Mouse (Mus musculus): ENCODE measurements around the gene Nlgn3. TPM values are rescaled to one million over a fixed set of nuclear protein-coding genes. Genes with fewer than 3 reads are reported as not detected.

Gene Nlgn3
- polyA plus RNA-seq (2014; fragmentation: Nextera tagmentation; extraction: Ambion mirVana), result 55.3 and 75.0 TPM in 2 replicates

DNA sequence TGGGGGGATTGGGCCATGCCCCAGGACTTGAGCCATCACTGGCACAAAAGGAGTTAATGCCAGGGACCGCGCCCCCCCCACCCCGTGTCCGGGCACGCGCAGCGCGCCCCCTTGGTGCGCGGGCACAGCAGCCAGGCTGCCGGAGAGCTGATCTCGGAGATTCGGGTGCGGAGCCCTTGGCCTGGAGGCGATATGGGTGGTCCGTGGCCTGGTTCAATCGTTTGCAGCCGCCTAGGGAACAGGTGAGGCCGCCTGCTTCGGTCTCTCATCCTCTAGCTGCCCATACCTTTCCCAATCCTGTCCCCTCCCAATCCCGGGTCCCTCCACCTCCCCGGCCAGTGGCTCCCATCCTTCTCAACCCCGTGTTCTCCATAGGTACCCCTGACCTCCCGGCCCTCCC, at the start of gene Nlgn3:
Gene Nlgn3 (plus strand): TSS at position 114 of the 400 bp plus-strand sequence.
- H3K4me3 ChIP-seq (ENCODE audit: low read depth, low read length), result peak within 1 kb of the TSS; percentile 47
- no peaks in the 10 kb centered on the region for H3K27me3 ChIP-seq (replicated peaks; ENCODE audit: control insufficient read depth, insufficient read depth, low read length)
- peaks cover 26% of the 10 kb centered on the region; the same call in 1 of the 2 replicates for H3K36me3 ChIP-seq (ENCODE audit: control insufficient read depth, insufficient read depth, low read length)
- peak within 1 kb of the TSS; percentile 51 for H3K4me2 ChIP-seq (ENCODE audit: low read length)
- ATAC-seq, result peak; percentile 27
- H3K9me3 ChIP-seq (replicated peaks; ENCODE audit: control insufficient read depth, low read length), result no peaks in the 10 kb centered on the region
- peak within 1 kb of the TSS; percentile 74 for H3K9ac ChIP-seq (ENCODE audit: low read length)
- peak; percentile 59 for DNase-seq (ENCODE audit: low spot score)
- 26% methylated on average over 15 of the region's 24 CpGs for WGBS
- H3K27ac ChIP-seq (ENCODE audit: low read depth, low read length), result peak within 1 kb of the TSS; percentile 70
- H3K4me1 ChIP-seq (ENCODE audit: control insufficient read depth, insufficient read depth, low read length), result peaks cover 14% of the 10 kb centered on the region; the same call in 1 of the 2 replicates

DNA sequence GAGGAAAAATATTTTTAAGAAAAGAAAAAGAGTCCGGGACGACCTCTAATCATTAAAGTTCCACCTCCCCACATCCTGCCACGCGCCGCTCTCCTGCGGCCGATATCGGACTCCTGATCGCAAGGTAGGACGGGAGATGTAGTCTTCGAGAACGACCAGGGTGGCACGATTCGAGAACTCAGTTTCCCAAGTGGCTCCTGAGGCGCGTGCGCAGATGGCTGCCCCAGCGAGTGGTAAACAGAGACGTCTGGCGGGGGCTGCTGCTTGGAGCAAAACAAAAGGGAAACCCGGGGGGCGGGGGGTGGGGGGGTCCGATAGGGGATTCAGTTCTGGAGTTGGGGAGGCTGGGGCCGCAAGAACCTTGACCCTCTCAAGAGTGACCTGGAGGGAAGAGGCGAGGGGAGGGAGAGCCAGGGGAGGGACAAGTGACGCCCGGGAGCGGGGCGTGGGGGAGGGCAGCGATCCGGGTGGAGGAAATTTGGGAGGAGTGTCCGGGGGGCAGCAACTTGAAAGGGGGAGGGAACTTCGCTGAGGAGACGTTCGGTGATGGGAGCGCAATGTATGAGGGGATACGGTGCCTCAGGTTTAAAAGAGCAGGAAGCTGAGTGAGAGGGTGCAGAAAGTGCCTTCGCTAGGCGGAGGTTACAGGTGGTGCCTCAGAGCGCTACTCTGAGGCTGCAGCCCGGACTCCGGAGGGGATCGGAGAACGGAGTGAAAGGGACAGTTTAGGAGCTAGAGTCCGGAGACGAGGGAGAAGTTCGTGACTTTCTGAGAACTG, 44.8 kb upstream of the Nlgn3 start, which contains the start of gene Foxo4:
Gene Foxo4 (plus strand): TSS at position 577 of the 778 bp plus-strand sequence.
- WGBS, result 27% methylated on average over 47 of the region's 47 CpGs

DNA sequence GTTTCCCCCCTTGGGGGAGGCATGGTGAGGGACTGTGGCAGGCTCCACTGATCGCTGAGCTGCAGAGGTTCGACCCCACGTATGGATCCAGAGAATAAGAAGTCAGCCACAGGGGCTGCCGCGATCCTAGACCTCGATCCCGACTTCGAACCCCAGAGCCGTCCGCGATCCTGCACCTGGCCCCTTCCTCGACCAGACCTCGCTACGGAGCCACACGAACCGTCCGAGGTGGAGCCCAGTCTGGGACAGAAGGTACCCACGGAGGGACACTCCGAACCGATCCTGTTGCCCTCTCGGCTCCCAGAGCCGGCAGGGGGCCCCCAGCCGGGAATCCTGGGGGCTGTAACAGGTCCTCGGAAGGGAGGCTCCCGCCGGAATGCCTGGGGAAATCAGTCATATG, 44.2 kb upstream of the Nlgn3 start:
- 19% methylated on average over 26 of the region's 26 CpGs for WGBS
- H3K36me3 ChIP-seq (ENCODE audit: control insufficient read depth, insufficient read depth, low read length), result no peaks in the 10 kb centered on the region
- H3K9me3 ChIP-seq (replicated peaks; ENCODE audit: control insufficient read depth, low read length), result no peaks in the 10 kb centered on the region
- peak; percentile 3 for DNase-seq (ENCODE audit: low spot score)
- H3K4me1 ChIP-seq (ENCODE audit: control insufficient read depth, insufficient read depth, low read length), result no peaks in the 10 kb centered on the region
- H3K4me2 ChIP-seq (ENCODE audit: low read length), result peak overlapping the region; percentile 74
- peak overlapping the region; percentile 56 for H3K9ac ChIP-seq (ENCODE audit: low read length)
- no peaks in the 10 kb centered on the region for H3K27me3 ChIP-seq (replicated peaks; ENCODE audit: control insufficient read depth, insufficient read depth, low read length)
- no peak overlapping the region for H3K27ac ChIP-seq (ENCODE audit: low read depth, low read length)
- no peak; the same call in 1 of the 2 replicates for ATAC-seq
- peak overlapping the region; percentile 46 for H3K4me3 ChIP-seq (ENCODE audit: low read depth, low read length)

More for the DNA sequence above, 44.8 kb upstream of the Nlgn3 start, which contains the start of gene Foxo4:
- H3K4me3 ChIP-seq (ENCODE audit: low read depth, low read length), result peak within 1 kb of the TSS; percentile 46
- DNase-seq (ENCODE audit: low spot score) (peak; percentile 95), ATAC-seq (peak; percentile 95)
- no peaks in the 10 kb centered on the region for H3K9me3 ChIP-seq (replicated peaks; ENCODE audit: control insufficient read depth, low read length)
- H3K27me3 ChIP-seq (replicated peaks; ENCODE audit: control insufficient read depth, insufficient read depth, low read length), result no peaks in the 10 kb centered on the region
- peak within 1 kb of the TSS; percentile 74 for H3K4me2 ChIP-seq (ENCODE audit: low read length)
- no peaks in the 10 kb centered on the region for H3K4me1 ChIP-seq (ENCODE audit: control insufficient read depth, insufficient read depth, low read length)
- H3K36me3 ChIP-seq (ENCODE audit: control insufficient read depth, insufficient read depth, low read length), result no peaks in the 10 kb centered on the region
- no peak within 1 kb of the TSS for H3K27ac ChIP-seq (ENCODE audit: low read depth, low read length)
- H3K9ac ChIP-seq (ENCODE audit: low read length), result peak within 1 kb of the TSS; percentile 56

DNA sequence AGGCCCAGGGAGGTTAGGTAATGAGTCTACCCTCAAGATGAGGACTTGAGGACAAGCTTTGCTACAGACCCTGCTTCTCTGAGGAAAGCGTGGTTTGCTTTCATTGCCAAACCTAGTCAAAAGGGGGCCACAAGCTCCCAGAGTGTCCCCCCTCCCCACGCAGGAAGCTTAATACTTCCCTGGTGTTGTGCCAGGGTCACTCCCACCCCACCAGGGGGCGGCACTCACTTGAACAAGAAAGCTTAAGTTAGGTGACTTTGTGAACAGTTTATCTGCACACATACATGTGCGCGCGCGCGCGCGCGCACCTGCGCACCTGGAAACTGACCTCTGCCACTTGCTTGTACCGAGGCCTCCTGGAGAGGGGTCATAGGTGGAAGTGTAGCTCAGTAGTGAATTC, 42.4 kb upstream of the Nlgn3 start:
- 84% methylated on average over 13 of the region's 13 CpGs for WGBS

DNA sequence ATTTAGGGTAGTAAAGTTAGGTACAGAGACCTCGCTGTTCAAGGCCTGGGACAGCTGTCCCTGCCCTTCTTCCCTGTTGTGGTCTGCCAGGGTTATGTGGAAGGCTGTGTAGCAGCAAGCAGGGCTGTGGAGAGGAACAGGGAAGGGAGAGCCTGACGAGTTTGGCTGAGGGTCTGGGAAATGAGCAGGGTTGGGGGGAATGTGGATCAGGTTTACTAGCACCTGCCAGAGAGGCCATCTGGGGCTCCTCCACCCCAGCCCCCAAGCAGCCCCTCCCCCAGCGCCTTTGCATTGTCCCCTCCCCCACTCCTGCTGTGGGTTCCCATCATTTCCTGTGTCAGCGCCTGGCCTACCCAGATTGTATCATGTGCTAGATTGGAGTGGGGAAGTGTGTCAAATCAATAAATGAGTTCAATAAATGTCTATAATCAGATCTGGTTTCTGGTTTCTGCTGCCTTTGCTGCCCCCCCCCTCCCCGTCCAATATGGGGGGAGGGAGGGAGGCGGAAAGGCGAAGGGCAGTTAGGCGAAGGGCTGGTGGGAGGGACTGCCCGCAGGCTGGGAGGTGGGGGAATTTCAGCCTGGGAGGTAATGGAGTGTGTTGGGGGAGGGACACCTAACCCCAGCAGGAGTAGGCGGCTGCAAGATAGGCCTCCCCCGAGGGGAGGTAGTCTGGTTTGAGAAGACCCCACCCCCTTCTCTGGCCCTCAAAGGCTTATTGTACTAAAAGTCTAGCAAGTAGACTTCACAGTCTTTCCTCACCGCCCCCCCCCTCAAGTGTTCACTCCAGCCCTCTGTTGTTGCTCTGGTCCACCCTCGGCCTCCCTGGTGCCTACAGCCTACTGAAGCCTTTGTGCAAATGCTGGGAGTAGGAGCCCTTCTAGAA, 38.3 kb upstream of the Nlgn3 start:
- Histone ChIP-seq H3K4me3 (ENCODE audit: low read depth, low read length) (no peak overlapping the region), H3K9me3 (replicated peaks; ENCODE audit: control insufficient read depth, low read length) (no peaks in the 10 kb centered on the region), H3K9ac (ENCODE audit: low read length) (no peak overlapping the region), H3K27me3 (replicated peaks; ENCODE audit: control insufficient read depth, insufficient read depth, low read length) (no peaks in the 10 kb centered on the region), H3K27ac (ENCODE audit: low read depth, low read length) (no peak overlapping the region; the same call in 1 of the 2 replicates), H3K4me2 (ENCODE audit: low read length) (no peak overlapping the region), H3K36me3 (ENCODE audit: control insufficient read depth, insufficient read depth, low read length) (no peaks in the 10 kb centered on the region), H3K4me1 (ENCODE audit: control insufficient read depth, insufficient read depth, low read length) (no peaks in the 10 kb centered on the region)
- WGBS, result 29% methylated on average over 13 of the region's 13 CpGs
- peak; percentile 27 for DNase-seq (ENCODE audit: low spot score)
- peak; percentile 79 for ATAC-seq

More for the DNA sequence above, 42.4 kb upstream of the Nlgn3 start:
- Histone ChIP-seq H3K4me1 (ENCODE audit: control insufficient read depth, insufficient read depth, low read length) (no peaks in the 10 kb centered on the region), H3K36me3 (ENCODE audit: control insufficient read depth, insufficient read depth, low read length) (no peaks in the 10 kb centered on the region), H3K9me3 (replicated peaks; ENCODE audit: control insufficient read depth, low read length) (no peaks in the 10 kb centered on the region), H3K27me3 (replicated peaks; ENCODE audit: control insufficient read depth, insufficient read depth, low read length) (no peaks in the 10 kb centered on the region), H3K27ac (ENCODE audit: low read depth, low read length) (no peak overlapping the region), H3K9ac (ENCODE audit: low read length) (no peak overlapping the region), H3K4me3 (ENCODE audit: low read depth, low read length) (no peak overlapping the region), H3K4me2 (ENCODE audit: low read length) (no peak overlapping the region)
- no peak for DNase-seq (ENCODE audit: low spot score)
- no peak for ATAC-seq

DNA sequence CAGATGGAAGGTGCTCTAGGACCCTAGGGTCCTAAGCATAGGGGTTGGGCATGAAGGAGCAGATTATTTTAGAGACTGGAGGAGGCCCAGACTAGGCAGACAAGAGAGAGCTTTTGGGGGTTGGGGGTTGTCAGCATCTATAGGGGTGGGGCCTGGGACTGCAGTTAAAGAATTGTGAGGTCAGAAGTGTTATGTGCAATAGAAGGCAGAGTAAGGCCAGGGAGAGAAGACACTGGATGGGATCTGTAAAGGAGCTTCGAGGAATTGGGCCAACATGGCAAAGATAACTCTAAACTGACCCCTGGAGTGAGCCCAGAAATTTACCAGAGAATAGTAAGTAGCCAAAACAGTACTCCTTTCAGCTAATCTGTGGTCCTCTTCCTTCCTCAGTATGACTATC, 35.1 kb upstream of the Nlgn3 start, which contains the start of gene Gm614:
Gene Gm614 (minus strand): TSS at position 101 of the 400 bp plus-strand sequence.
- no peak for ATAC-seq
- H3K27ac ChIP-seq (ENCODE audit: low read depth, low read length), result no peak within 1 kb of the TSS
- no peaks in the 10 kb centered on the region for H3K9me3 ChIP-seq (replicated peaks; ENCODE audit: control insufficient read depth, low read length)
- H3K4me1 ChIP-seq (ENCODE audit: control insufficient read depth, insufficient read depth, low read length), result no peaks in the 10 kb centered on the region
- no peak within 1 kb of the TSS for H3K9ac ChIP-seq (ENCODE audit: low read length)
- DNase-seq (ENCODE audit: low spot score), result no peak
- H3K4me2 ChIP-seq (ENCODE audit: low read length), result no peak within 1 kb of the TSS
- no peak within 1 kb of the TSS for H3K4me3 ChIP-seq (ENCODE audit: low read depth, low read length)
- WGBS, result 88% methylated on average over 1 of the region's 1 CpGs
- no peaks in the 10 kb centered on the region for H3K27me3 ChIP-seq (replicated peaks; ENCODE audit: control insufficient read depth, insufficient read depth, low read length)
- H3K36me3 ChIP-seq (ENCODE audit: control insufficient read depth, insufficient read depth, low read length), result no peaks in the 10 kb centered on the region

DNA sequence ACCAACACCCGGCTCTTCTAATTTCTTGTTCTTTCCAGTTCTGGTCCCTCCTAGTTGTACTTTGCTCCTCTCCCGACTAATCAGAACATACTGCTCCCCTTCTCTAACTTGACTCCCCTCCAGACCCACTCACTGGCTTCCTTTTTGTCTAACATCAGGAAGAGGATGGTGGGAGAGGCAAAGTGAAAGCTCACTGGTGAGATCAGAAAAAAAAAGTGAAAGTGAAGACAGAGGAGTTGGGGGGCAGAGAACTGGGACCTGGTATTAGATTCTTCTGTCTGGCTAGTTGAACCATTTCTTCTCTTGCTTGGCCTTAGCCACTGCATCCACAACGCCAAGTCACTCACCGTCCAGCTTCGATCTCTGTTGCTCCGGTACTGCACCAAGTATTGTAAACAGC, 32.3 kb upstream of the Nlgn3 start:
- Histone ChIP-seq H3K4me3 (ENCODE audit: low read depth, low read length) (no peak overlapping the region), H3K36me3 (ENCODE audit: control insufficient read depth, insufficient read depth, low read length) (no peaks in the 10 kb centered on the region), H3K4me1 (ENCODE audit: control insufficient read depth, insufficient read depth, low read length) (no peaks in the 10 kb centered on the region), H3K4me2 (ENCODE audit: low read length) (no peak overlapping the region), H3K9me3 (replicated peaks; ENCODE audit: control insufficient read depth, low read length) (no peaks in the 10 kb centered on the region), H3K27ac (ENCODE audit: low read depth, low read length) (no peak overlapping the region), H3K9ac (ENCODE audit: low read length) (no peak overlapping the region), H3K27me3 (replicated peaks; ENCODE audit: control insufficient read depth, insufficient read depth, low read length) (no peaks in the 10 kb centered on the region)
- ATAC-seq (no peak), DNase-seq (ENCODE audit: low spot score) (no peak)
- 97% methylated on average over 6 of the region's 6 CpGs for WGBS

DNA sequence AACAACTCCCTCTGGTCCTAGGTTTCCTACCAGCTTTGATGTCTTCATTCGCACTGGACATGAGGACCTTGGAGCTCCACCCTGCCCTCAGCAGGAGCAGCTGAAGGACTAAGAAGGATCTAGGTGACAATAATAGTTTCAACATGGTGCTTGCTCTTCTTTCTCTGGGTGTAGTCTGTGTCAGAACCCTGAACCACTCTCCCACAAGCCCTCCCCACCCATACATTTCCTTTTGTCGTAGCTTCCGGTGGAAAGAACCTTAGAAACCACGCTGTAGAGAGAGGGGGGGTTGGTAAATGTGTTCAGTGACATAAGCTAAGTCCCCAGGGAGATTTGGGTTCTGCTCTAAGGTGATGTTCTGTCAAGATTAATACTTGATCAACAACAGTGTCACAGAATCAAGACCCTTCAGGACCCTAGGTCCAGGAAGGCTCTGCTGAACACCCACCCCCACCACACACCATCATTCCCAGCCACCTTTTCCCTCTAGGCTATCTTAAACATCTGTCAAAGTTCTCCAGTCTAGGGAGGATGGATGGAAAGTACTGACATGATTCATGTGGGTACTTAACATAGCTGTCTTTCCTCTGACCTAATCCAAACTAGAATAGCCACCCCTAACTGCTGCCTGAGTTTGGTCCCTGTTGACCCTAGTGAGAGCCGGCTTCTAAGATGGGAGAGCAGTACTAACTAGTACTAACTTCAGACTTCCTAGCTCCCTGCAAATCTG, 30.8 kb upstream of the Nlgn3 start, which contains the start of gene Il2rg:
Gene Il2rg (minus strand): TSS at position 231 of the 730 bp plus-strand sequence.
- Histone ChIP-seq H3K9ac (ENCODE audit: low read length) (no peak within 1 kb of the TSS), H3K4me3 (ENCODE audit: low read depth, low read length) (no peak within 1 kb of the TSS), H3K36me3 (ENCODE audit: control insufficient read depth, insufficient read depth, low read length) (no peaks in the 10 kb centered on the region), H3K9me3 (replicated peaks; ENCODE audit: control insufficient read depth, low read length) (no peaks in the 10 kb centered on the region), H3K4me1 (ENCODE audit: control insufficient read depth, insufficient read depth, low read length) (no peaks in the 10 kb centered on the region), H3K27ac (ENCODE audit: low read depth, low read length) (no peak within 1 kb of the TSS), H3K4me2 (ENCODE audit: low read length) (no peak within 1 kb of the TSS), H3K27me3 (replicated peaks; ENCODE audit: control insufficient read depth, insufficient read depth, low read length) (no peaks in the 10 kb centered on the region)
- no peak for DNase-seq (ENCODE audit: low spot score)
- 77% methylated on average over 5 of the region's 5 CpGs for WGBS
- no peak for ATAC-seq

Measured in forebrain, embryonic 14.5 days (tissue).